Mouse (Mus musculus) CH12.LX (cell line): ENCODE data around the gene Ttc19. TPM values are rescaled to one million over a fixed set of nuclear protein-coding genes. Genes with fewer than 3 reads are reported as not detected.

Source experiments
- DNase-seq: peaks from one replicate; pipeline ENCODE4 v3.0.0-alpha.2; 2013; ENCODE audit errors: extremely low read depth
- H3K27ac ChIP-seq: 2 replicates; pipeline ENCODE4 v1.5.1; 2012; ENCODE audit warnings: low read depth, mild to moderate bottlenecking, control low read depth, moderate library complexity; ENCODE audit not compliant: insufficient read depth
- H3K27me3 ChIP-seq: replicated peaks from 2 replicates; pipeline ENCODE3; 2012; ENCODE audit warnings: inconsistent platforms
- H3K36me3 ChIP-seq, 2 experiments: replicated peaks in 1 of 2; 2 replicates each; pipeline versions ENCODE3 to v1.6.1; 2012; ENCODE audit warnings: inconsistent platforms in 1 of 2, low read length in 1 of 2, mild to moderate bottlenecking in 1 of 2, mixed read lengths in 1 of 2, moderate library complexity in 1 of 2; ENCODE audit not compliant: control insufficient read depth in 1 of 2, insufficient read depth in 1 of 2
- H3K4me1 ChIP-seq, 2 experiments: 2 replicates each; pipeline ENCODE4 v1.6.1; 2012; ENCODE audit warnings: inconsistent platforms in 1 of 2, moderate library complexity in 1 of 2; ENCODE audit not compliant: insufficient read depth in 2 of 2, control insufficient read depth in 1 of 2
- H3K4me2 ChIP-seq: 2 replicates; pipeline ENCODE4 v1.6.1; 2012; ENCODE audit warnings: low read depth, mild to moderate bottlenecking, control low read depth; ENCODE audit not compliant: poor library complexity, insufficient read depth, severe bottlenecking
- H3K4me3 ChIP-seq, 3 experiments: fragments of 150-350 bp in 1 of 3; sonication (generic) in 1 of 3; replicated peaks in 1 of 3; 2 replicates each; pipeline versions ENCODE3 to v1.5.1; 2011 to 2012; ENCODE audit warnings: low read depth in 2 of 3, low read length in 2 of 3, mild to moderate bottlenecking in 2 of 3, moderate library complexity in 2 of 3, control low read depth in 1 of 3, improper control_type of control experiment in 1 of 3, inconsistent platforms in 1 of 3, mixed read lengths in 1 of 3; ENCODE audit not compliant: poor library complexity in 1 of 3
- H3K79me2 ChIP-seq: replicated peaks from 2 replicates; pipeline ENCODE4 v1.6.1; 2012; ENCODE audit warnings: mild to moderate bottlenecking, moderate library complexity; ENCODE audit not compliant: control insufficient read depth, poor library complexity, insufficient read depth, severe bottlenecking; ENCODE audit errors: extremely low read depth
- H3K9ac ChIP-seq: 2 replicates; pipeline ENCODE4 v1.6.1; 2012; ENCODE audit warnings: low read depth, mild to moderate bottlenecking, control low read depth, moderate library complexity; ENCODE audit not compliant: insufficient read depth
- H3K9me3 ChIP-seq: replicated peaks from 2 replicates; pipeline ENCODE3; 2012; ENCODE audit warnings: low read length, inconsistent platforms, mixed read lengths
- BHLHE40 ChIP-seq: IDR thresholded peaks from 2 replicates; pipeline ENCODE4 v1.6.1; 2011; ENCODE audit warnings: mild to moderate bottlenecking, low read depth, low read length, improper control_type of control experiment
- CHD1 ChIP-seq: IDR thresholded peaks from 2 replicates; pipeline ENCODE4 v1.6.1; 2012; ENCODE audit warnings: low read depth, low read length, improper control_type of control experiment, inconsistent platforms
- CHD2 ChIP-seq: IDR thresholded peaks from 2 replicates; pipeline ENCODE4 v1.6.1; 2011; ENCODE audit warnings: low read length, improper control_type of control experiment
- CTCF ChIP-seq, 2 experiments: IDR thresholded peaks in 1 of 2; conservative IDR thresholded peaks in 1 of 2; 2 replicates each; pipeline ENCODE4 v1.5.1; 2011 to 2012; ENCODE audit warnings: low read depth in 2 of 2, low read length in 2 of 2, improper control_type of control experiment in 1 of 2, inconsistent platforms in 1 of 2, mild to moderate bottlenecking in 1 of 2, moderate library complexity in 1 of 2
- EP300 ChIP-seq: IDR thresholded peaks from 2 replicates; pipeline ENCODE4 v1.6.1; 2011; ENCODE audit warnings: low read length, improper control_type of control experiment
- GABPA ChIP-seq: IDR thresholded peaks from 2 replicates; pipeline ENCODE4 v1.6.1; 2012; ENCODE audit warnings: low read depth, low read length, improper control_type of control experiment, inconsistent platforms; ENCODE audit not compliant: insufficient replicate concordance
- HCFC1 ChIP-seq: IDR thresholded peaks from 2 replicates; pipeline ENCODE4 v1.6.1; 2012; ENCODE audit warnings: low read depth, mild to moderate bottlenecking, inconsistent platforms, low read length, improper control_type of control experiment
- IRF4 ChIP-seq: IDR thresholded peaks from 2 replicates; pipeline ENCODE4 v1.6.1; 2014; ENCODE audit warnings: low read depth, mild to moderate bottlenecking, inconsistent platforms, low read length, improper control_type of control experiment
- JUN ChIP-seq: IDR thresholded peaks from 2 replicates; pipeline ENCODE4 v1.6.1; 2011; ENCODE audit warnings: low read depth, mild to moderate bottlenecking, low read length, improper control_type of control experiment, moderate library complexity; ENCODE audit not compliant: insufficient read depth
- MAFK ChIP-seq: IDR thresholded peaks from 2 replicates; pipeline ENCODE4 v1.6.1; 2011; ENCODE audit warnings: low read length, improper control_type of control experiment; ENCODE audit not compliant: insufficient replicate concordance
- MAX ChIP-seq: IDR thresholded peaks from 2 replicates; pipeline ENCODE4 v1.6.1; 2011; ENCODE audit warnings: low read length, improper control_type of control experiment
- MAZ ChIP-seq: IDR thresholded peaks from 2 replicates; pipeline ENCODE4 v1.6.1; 2012; ENCODE audit warnings: low read depth, mild to moderate bottlenecking, inconsistent platforms, low read length, improper control_type of control experiment, moderate library complexity
- MEF2A ChIP-seq: IDR thresholded peaks from 2 replicates; pipeline ENCODE4 v1.6.1; 2014; ENCODE audit warnings: low read depth, mild to moderate bottlenecking, inconsistent platforms, low read length, improper control_type of control experiment, borderline replicate concordance
- MYC ChIP-seq: IDR thresholded peaks from 2 replicates; pipeline ENCODE4 v1.6.1; 2011; ENCODE audit warnings: low read depth, mild to moderate bottlenecking, improper control_type of control experiment, low read length
- NELFE ChIP-seq: IDR thresholded peaks from 2 replicates; pipeline ENCODE4 v1.6.1; 2011; ENCODE audit warnings: low read depth, low read length, improper control_type of control experiment
- NRF1 ChIP-seq: IDR thresholded peaks from 2 replicates; pipeline ENCODE4 v1.6.1; 2014; ENCODE audit warnings: low read depth, mild to moderate bottlenecking, inconsistent platforms, low read length, improper control_type of control experiment, moderate library complexity
- PAX5 ChIP-seq: IDR thresholded peaks from 2 replicates; pipeline ENCODE4 v1.6.1; 2012; ENCODE audit warnings: low read length, inconsistent platforms, mixed read lengths
- POLR2A ChIP-seq: IDR thresholded peaks from 2 replicates; pipeline ENCODE4 v1.6.1; 2011; ENCODE audit warnings: low read depth, mild to moderate bottlenecking, improper control_type of control experiment, low read length
- RAD21 ChIP-seq: IDR thresholded peaks from 2 replicates; pipeline ENCODE4 v1.6.1; 2011; ENCODE audit warnings: low read depth, mild to moderate bottlenecking, low read length, improper control_type of control experiment, moderate library complexity
- RCOR1 ChIP-seq: conservative IDR thresholded peaks from 2 replicates; pipeline ENCODE4 v1.6.1; 2012; ENCODE audit warnings: low read depth, mild to moderate bottlenecking, inconsistent platforms, low read length, improper control_type of control experiment
- SIN3A ChIP-seq: IDR thresholded peaks from 2 replicates; pipeline ENCODE4 v1.6.1; 2012; ENCODE audit warnings: low read length, improper control_type of control experiment, inconsistent platforms
- SMC3 ChIP-seq: IDR thresholded peaks from 2 replicates; pipeline ENCODE4 v1.6.1; 2011; ENCODE audit warnings: low read depth, low read length, improper control_type of control experiment
- UBTF ChIP-seq: IDR thresholded peaks from 2 replicates; pipeline ENCODE4 v1.6.1; 2012; ENCODE audit warnings: low read depth, mild to moderate bottlenecking, inconsistent platforms, low read length, improper control_type of control experiment, moderate library complexity
- ZC3H11A ChIP-seq: IDR thresholded peaks from 2 replicates; pipeline ENCODE4 v1.6.1; 2012; ENCODE audit warnings: low read depth, mild to moderate bottlenecking, inconsistent platforms, low read length, improper control_type of control experiment
- ZKSCAN1 ChIP-seq: IDR thresholded peaks from 2 replicates; pipeline ENCODE4 v1.6.1; 2012; ENCODE audit warnings: low read depth, inconsistent platforms, low read length, improper control_type of control experiment, borderline replicate concordance
- ZMIZ1 ChIP-seq: IDR thresholded peaks from 2 replicates; pipeline ENCODE4 v1.6.1; 2012; ENCODE audit warnings: low read depth, mild to moderate bottlenecking, inconsistent platforms, low read length, improper control_type of control experiment
- ZNF384 ChIP-seq: IDR thresholded peaks from 2 replicates; pipeline ENCODE4 v1.6.1; 2012; ENCODE audit warnings: low read depth, low read length, improper control_type of control experiment, inconsistent platforms
- dilution Hi-C: fragments of 300-500 bp; cut with MboI; formaldehyde crosslinking; loops from 2 replicates; pipeline ENCODE4 v1.14.3; 2020; ENCODE audit warnings: low sequenced_read_pairs; ENCODE audit not compliant: extremely low pct_unique_long_range_greater_than_20kb, extremely low pct_ligation_motif_present
- in situ Hi-C: fragments of 300-500 bp; cut with MboI; formaldehyde crosslinking; loops from 3 replicates; pipeline ENCODE4 v1.14.3; 2019; ENCODE audit warnings: low sequenced_read_pairs, low pct_ligation_motif_present, low pct_unique_long_range_greater_than_20kb, mixed read lengths
- polyA plus RNA-seq: library from polyadenylated mRNA; unstranded; fragments of >175 nt; gene quantifications from 2 replicates; pipeline ENCODE4 v1.2.1, GENCODE M21; 2012; ENCODE audit warnings: low read depth; ENCODE audit not compliant: insufficient read length
- total RNA-seq, 2 experiments: library from RNA; depleted of rRNA; stranded (reverse); fragments of 300-350 nt in 1 of 2; fragments of >200 nt in 1 of 2; gene quantifications; 2 replicates each; pipeline ENCODE4 v1.2.3; 2012 to 2014

The Ttc19 gene
- total and polyA plus RNA-seq, 3 experiments, result 13.0 to 22.6 (median 22.2) TPM

- TF ChIP-seq ZNF384 (no peak), MAFK (no peak), SMC3 (no peak), MEF2A (no peak), MAX (no peak), CTCF (conservative IDR thresholded peaks at IDR 0.05 in 1 of 2, IDR thresholded peaks at IDR 0.05 in 1 of 2; ENCODE audit: low read depth in 2 of 2, low read length in 2 of 2) (no peak), UBTF (no peak)
- peaks cover 0 to 17% of the 10 kb centered on the region in 2 experiments for H3K36me3 ChIP-seq
- no peak for DNase-seq
- no peak overlapping the region for H3K4me2 ChIP-seq
- H3K4me3 ChIP-seq, result no peak overlapping the region
- in situ Hi-C loops, result loop anchor here (5.0 kb wide), 1 partner anchor 230 kb away; no protein-coding TSS in a partner anchor
- H3K27me3 ChIP-seq, result no peaks in the 10 kb centered on the region
- 0 out of 2 replicates have a peak, but pooled peaks cover under 1% of the 10 kb centered on the region for H3K79me2 ChIP-seq
- dilution Hi-C loops, result no loop called here
- H3K9me3 ChIP-seq, result no peaks in the 10 kb centered on the region
- no peak overlapping the region for H3K9ac ChIP-seq
- H3K4me1 ChIP-seq, result peaks cover 0 to 18% of the 10 kb centered on the region in 2 experiments; a peak in 2 of 4 replicates
- H3K27ac ChIP-seq, result no peak overlapping the region
Observed at GRCm38 (mm10) chr11:62277086-62277485, 4.2 kb upstream of the Ttc19 start.

- Histone ChIP-seq H3K9me3 (no peaks in the 10 kb centered on the region), H3K4me3 (no peak overlapping the region), H3K4me1 (peaks cover under 1 to 27% of the 10 kb centered on the region in 2 experiments), H3K36me3 (peaks cover 0 to 18% of the 10 kb centered on the region in 2 experiments), H3K27ac (no peak overlapping the region), H3K79me2 (peaks cover 4% of the 10 kb centered on the region; the same call in 1 of the 2 replicates), H3K4me2 (no peak overlapping the region), H3K27me3 (no peaks in the 10 kb centered on the region), H3K9ac (no peak overlapping the region)
- TF ChIP-seq RAD21 (peak; percentile 95), MAZ (no peak), SMC3 (peak; percentile 99), MYC (peak; percentile 94), ZKSCAN1 (no peak), CHD2 (no peak), JUN (no peak), CHD1 (no peak), GABPA (no peak), MAX (peak; percentile 92), MEF2A (no peak), NRF1 (no peak), EP300 (no peak), ZC3H11A (peak; percentile 91), POLR2A (no peak), IRF4 (peak; percentile 21; the same call in 1 of the 2 replicates), MAFK (0 out of 2 replicates have a peak, but pooled peaks have one; percentile 39), SIN3A (0 out of 2 replicates have a peak, but pooled peaks have one; percentile 9), HCFC1 (no peak), RCOR1 (no peak), NELFE (no peak; the same call in 1 of the 2 replicates), PAX5 (no peak), BHLHE40 (no peak), ZMIZ1 (no peak), CTCF (conservative IDR thresholded peaks at IDR 0.05 in 1 of 2, IDR thresholded peaks at IDR 0.05 in 1 of 2; ENCODE audit: low read depth in 2 of 2, low read length in 2 of 2) (peak; percentile 87 to 94; a peak in 3 of 4 replicates)
- in situ Hi-C loops (loop anchor here (5.0 kb wide), 1 partner anchor 231 kb away; no protein-coding TSS in a partner anchor), dilution Hi-C loops (no loop called here)
- DNase-seq, result peak; percentile 89
Observed at GRCm38 (mm10) chr11:62278027-62278426, 3.2 kb upstream of the Ttc19 start.
